Mouse (Mus musculus) lung, embryonic 15.5 days (tissue): ENCODE data around the gene Clmp. TPM values are rescaled to one million over a fixed set of nuclear protein-coding genes. Genes with fewer than 3 reads are reported as not detected.
"Not testable (repeated sequence)": the region's sequence is repeated elsewhere in the genome, so short reads cannot be mapped to it uniquely, and the experiment has no call there.

ENCODE experiments used
- ATAC-seq: fragments of 200-750 bp; cut with Nextera tagmentation; 2 replicates; pipeline ENCODE4 v1.8.0; 2017; ENCODE audit warnings: moderate number of reproducible peaks, borderline replicate concordance; ENCODE audit not compliant: low FRiP score, low TSS enrichment; ENCODE audit errors: extremely low read depth
- H3K27ac ChIP-seq: fragments of 300-500 bp; sonication (generic); 2 replicates; pipeline ENCODE4 v1.5.1; 2015; ENCODE audit warnings: moderate library complexity, mild to moderate bottlenecking, inconsistent platforms
- H3K27me3 ChIP-seq: fragments of 300-500 bp; sonication (generic); 2 replicates; pipeline ENCODE4 v1.6.1; 2015; ENCODE audit warnings: inconsistent platforms
- H3K36me3 ChIP-seq: fragments of 300-500 bp; sonication (generic); 2 replicates; pipeline ENCODE4 v1.6.1; 2015; ENCODE audit warnings: inconsistent platforms
- H3K4me1 ChIP-seq: fragments of 300-500 bp; sonication (generic); 2 replicates; pipeline ENCODE4 v1.6.1; 2015; ENCODE audit warnings: inconsistent platforms
- H3K4me2 ChIP-seq: fragments of 300-500 bp; sonication (generic); 2 replicates; pipeline ENCODE4 v1.6.1; 2015; ENCODE audit warnings: inconsistent platforms, mild to moderate bottlenecking, moderate library complexity
- H3K4me3 ChIP-seq: fragments of 300-500 bp; sonication (generic); 2 replicates; pipeline ENCODE4 v1.5.1; 2015; ENCODE audit warnings: mild to moderate bottlenecking, inconsistent platforms
- H3K9ac ChIP-seq: fragments of 300-500 bp; sonication (generic); 2 replicates; pipeline ENCODE4 v1.6.1; 2015; ENCODE audit warnings: inconsistent platforms
- H3K9me3 ChIP-seq: fragments of 300-500 bp; sonication (generic); 2 replicates; pipeline ENCODE4 v1.6.1; 2016; ENCODE audit warnings: inconsistent platforms
- WGBS: fragments of 180-500 bp; shearing (Covaris S2); methylation state at CpG from one replicate; pipeline ENCODE4 v1.1.7; 2015; 5-methylcytosine and 5-hydroxymethylcytosine counted together
- polyA plus RNA-seq: library from polyadenylated mRNA; unstranded; fragments of >200 nt; fragmentation: Nextera tagmentation; extraction: Ambion mirVana; gene quantifications from 2 replicates; pipeline ENCODE4 v1.2.1, GENCODE M21; 2015

The Clmp gene
- polyA plus RNA-seq, 1 experiment from 2014 or later, result 11.7 TPM

- ATAC-seq, result no peak
- Histone ChIP-seq H3K27me3 (no peaks in the 10 kb centered on the region), H3K9me3 (no peaks in the 10 kb centered on the region), H3K9ac (no peak overlapping the region), H3K27ac (no peak overlapping the region), H3K36me3 (no peaks in the 10 kb centered on the region), H3K4me1 (peaks cover 10% of the 10 kb centered on the region), H3K4me2 (peak overlapping the region; percentile 30), H3K4me3 (no peak overlapping the region)
- 73% methylated on average over 8 of the region's 9 CpGs for WGBS
Measured at GRCm38 (mm10) chr9:40764887-40765580, 79.3 kb downstream of the Clmp start.

- ATAC-seq, result no peak
- peak overlapping the region; percentile 30 for H3K4me2 ChIP-seq
- H3K4me1 ChIP-seq, result peaks cover 10% of the 10 kb centered on the region
- no peaks in the 10 kb centered on the region for H3K36me3 ChIP-seq
- no peak overlapping the region for H3K4me3 ChIP-seq
- 38% methylated on average over 12 of the region's 12 CpGs for WGBS
- H3K27ac ChIP-seq, result no peak overlapping the region
- no peaks in the 10 kb centered on the region for H3K27me3 ChIP-seq
- no peaks in the 10 kb centered on the region for H3K9me3 ChIP-seq
- no peak overlapping the region for H3K9ac ChIP-seq
Measured at GRCm38 (mm10) chr9:40765581-40765940, 79.8 kb downstream of the Clmp start.

- H3K27ac ChIP-seq, result no peak overlapping the region
Measured at GRCm38 (mm10) chr9:40766058-40766605, 80.4 kb downstream of the Clmp start.

GRCm38 (mm10) chr9:40767946-40768345 is 82.2 kb downstream of the Clmp start:
- Histone ChIP-seq H3K36me3 (no peaks in the 10 kb centered on the region), H3K27ac (no peak overlapping the region), H3K27me3 (no peaks in the 10 kb centered on the region), H3K9me3 (no peaks in the 10 kb centered on the region), H3K4me2 (no peak overlapping the region), H3K4me1 (peaks cover 10% of the 10 kb centered on the region), H3K4me3 (no peak overlapping the region), H3K9ac (no peak overlapping the region)
- ATAC-seq, result no peak
- WGBS, result 86% methylated on average over 4 of the region's 4 CpGs

More at GRCm38 (mm10) chr9:40766058-40766605, 80.4 kb downstream of the Clmp start:
- Histone ChIP-seq H3K4me3 (no peak overlapping the region), H3K36me3 (no peaks in the 10 kb centered on the region), H3K27me3 (no peaks in the 10 kb centered on the region), H3K4me1 (peaks cover 10% of the 10 kb centered on the region), H3K4me2 (no peak overlapping the region), H3K9ac (no peak overlapping the region), H3K9me3 (no peaks in the 10 kb centered on the region)
- WGBS, result 55% methylated on average over 7 of the region's 7 CpGs
- no peak for ATAC-seq

GRCm38 (mm10) chr9:40772246-40772645 is 86.5 kb downstream of the Clmp start:
- Histone ChIP-seq H3K9ac (no peak overlapping the region), H3K4me2 (no peak overlapping the region), H3K36me3 (no peaks in the 10 kb centered on the region), H3K27me3 (no peaks in the 10 kb centered on the region), H3K9me3 (no peaks in the 10 kb centered on the region), H3K27ac (no peak overlapping the region), H3K4me3 (no peak overlapping the region), H3K4me1 (peaks cover 5% of the 10 kb centered on the region; the same call in 1 of the 2 replicates)
- no peak for ATAC-seq
- WGBS, result 66% methylated on average over 13 of the region's 13 CpGs

- H3K4me1 ChIP-seq, ATAC-seq, H3K27me3 ChIP-seq, H3K4me2 ChIP-seq, H3K4me3 ChIP-seq, H3K27ac ChIP-seq, H3K9ac ChIP-seq, H3K36me3 ChIP-seq, H3K9me3 ChIP-seq: not testable (repeated sequence)
- 78% methylated on average over 6 of the region's 6 CpGs for WGBS
Measured at GRCm38 (mm10) chr9:40773142-40773541, 87.4 kb downstream of the Clmp start.

GRCm38 (mm10) chr9:40773869-40774268 is 88.1 kb downstream of the Clmp start:
- Histone ChIP-seq H3K27me3 (no peaks in the 10 kb centered on the region), H3K4me3 (no peak overlapping the region), H3K9me3 (no peaks in the 10 kb centered on the region), H3K9ac (no peak overlapping the region), H3K27ac (no peak overlapping the region), H3K36me3 (no peaks in the 10 kb centered on the region), H3K4me1 (peaks cover 5% of the 10 kb centered on the region; the same call in 1 of the 2 replicates), H3K4me2 (no peak overlapping the region)
- WGBS, result 65% methylated on average over 4 of the region's 4 CpGs
- no peak for ATAC-seq

- Histone ChIP-seq H3K9me3 (no peaks in the 10 kb centered on the region), H3K4me3 (no peak overlapping the region), H3K27me3 (no peaks in the 10 kb centered on the region), H3K4me2 (no peak overlapping the region), H3K9ac (no peak overlapping the region), H3K4me1 (peaks cover 5% of the 10 kb centered on the region; the same call in 1 of the 2 replicates), H3K36me3 (no peaks in the 10 kb centered on the region), H3K27ac (peak overlapping the region; percentile 56)
- no peak for ATAC-seq
- WGBS, result 33% methylated on average over 1 of the region's 1 CpGs
Measured at GRCm38 (mm10) chr9:40776044-40776443, 90.3 kb downstream of the Clmp start.

GRCm38 (mm10) chr9:40776459-40777248 is 90.9 kb downstream of the Clmp start:
- peaks cover 5% of the 10 kb centered on the region; the same call in 1 of the 2 replicates for H3K4me1 ChIP-seq
- H3K27me3 ChIP-seq, result no peaks in the 10 kb centered on the region
- no peak overlapping the region for H3K9ac ChIP-seq
- H3K36me3 ChIP-seq, result no peaks in the 10 kb centered on the region
- H3K27ac ChIP-seq, result peak overlapping the region; percentile 56
- H3K4me3 ChIP-seq, result no peak overlapping the region
- H3K9me3 ChIP-seq, result no peaks in the 10 kb centered on the region
- 38% methylated on average over 11 of the region's 11 CpGs for WGBS
- H3K4me2 ChIP-seq, result no peak overlapping the region
- ATAC-seq, result peak; percentile 35; the same call in 1 of the 2 replicates

- WGBS, result 68% methylated on average over 3 of the region's 3 CpGs
- Histone ChIP-seq H3K36me3 (no peaks in the 10 kb centered on the region), H3K9ac (no peak overlapping the region), H3K4me1 (peaks cover 17% of the 10 kb centered on the region), H3K27ac (peak overlapping the region; percentile 72; the same call in 1 of the 2 replicates), H3K4me2 (no peak overlapping the region), H3K27me3 (no peaks in the 10 kb centered on the region), H3K9me3 (no peaks in the 10 kb centered on the region), H3K4me3 (no peak overlapping the region)
- ATAC-seq, result no peak
Measured at GRCm38 (mm10) chr9:40780111-40780510, 94.3 kb downstream of the Clmp start.

GRCm38 (mm10) chr9:40780892-40781725 is 95.3 kb downstream of the Clmp start:
- Histone ChIP-seq H3K4me3 (no peak overlapping the region), H3K27me3 (no peaks in the 10 kb centered on the region), H3K4me2 (no peak overlapping the region), H3K27ac (peak overlapping the region; percentile 72), H3K9ac (no peak overlapping the region), H3K4me1 (peaks cover 14% of the 10 kb centered on the region), H3K9me3 (no peaks in the 10 kb centered on the region), H3K36me3 (no peaks in the 10 kb centered on the region)
- whole genome bisulfite sequencing, result 67% methylated on average over 11 of the region's 11 CpGs
- 0 out of 2 replicates have a peak, but pooled peaks have one; percentile 48 for ATAC-seq
